ENCODE assay signal across 22 mouse cellular contexts in genomic region chr16:75893470-75893869, GRCm38 (mm10).
A peak's percentile ranks its signal among the peaks of the same experiment; 100 is the strongest.
DNase-seq lines count a peak whose midpoint lies in the region; ATAC-seq and TF ChIP-seq lines count a peak whose summit lies in the region.
"Had no signal": no experiment of that assay in that cellular context is flagged by ENCODE, and none has a peak within 500 bp of the region (broad histone marks: within the 10 kb centered on the region; RNA-seq: fewer than 3 reads in every experiment).

No protein-coding gene starts in this region.

- intact Hi-C loops in heart, postnatal 10 days (cut with DNase I), result no loop called here

- 15% methylated on average over 1 of the region's 1 CpGs for WGBS in liver, embryonic 13.5 days (ENCODE audit: insufficient replicate concordance)
- 33% methylated on average over 1 of the region's 1 CpGs for WGBS in liver, embryonic 16.5 days (ENCODE audit: insufficient replicate concordance)
- 96% methylated on average over 1 of the region's 1 CpGs for WGBS in thymus, adult 2 months

- no peak overlapping the region for H3K4me2 ChIP-seq in liver, embryonic 13.5 days
- H3K4me2 ChIP-seq in liver, embryonic 16.5 days (ENCODE audit: low read depth, low read length), result no peak overlapping the region
- H3K4me2 ChIP-seq: embryonic facial prominence, embryonic 12.5 days; embryonic facial prominence, embryonic 15.5 days; heart, embryonic 13.5 days; hindbrain, embryonic 12.5 days; hindbrain, embryonic 15.5 days had no signal

- H3K27ac ChIP-seq in liver, embryonic 13.5 days, result no peak overlapping the region; the same call in 1 of the 2 replicates
- H3K27ac ChIP-seq in liver, embryonic 16.5 days (ENCODE audit: low read length), result no peak overlapping the region
- no peak overlapping the region for H3K27ac ChIP-seq in thymus, adult 2 months (ENCODE audit: control insufficient read depth, insufficient read depth, low read length)
- H3K27ac ChIP-seq: embryonic facial prominence, embryonic 12.5 days; embryonic facial prominence, embryonic 15.5 days; heart, adult 2 months; heart, embryonic 10.5 days; heart, embryonic 13.5 days; hindbrain, embryonic 12.5 days; hindbrain, embryonic 15.5 days had no signal

- H3K4me3 ChIP-seq in liver, embryonic 13.5 days (replicated peaks), result no peak overlapping the region
- H3K4me3 ChIP-seq in liver, embryonic 16.5 days (ENCODE audit: low read depth, low read length), result no peak overlapping the region
- H3K4me3 ChIP-seq in thymus, adult 2 months (ENCODE audit: control insufficient read depth, insufficient read depth, low read length), result no peak overlapping the region
- H3K4me3 ChIP-seq: embryonic facial prominence, embryonic 12.5 days; embryonic facial prominence, embryonic 15.5 days; heart, adult 2 months; heart, embryonic 10.5 days; heart, embryonic 13.5 days; hindbrain, embryonic 12.5 days; hindbrain, embryonic 15.5 days had no signal

- no peak for TF ChIP-seq POLR2A in thymus, adult 2 months (IDR thresholded peaks at IDR 0.05; ENCODE audit: control insufficient read depth, extremely low read depth, insufficient read depth, low read length, poor library complexity)

- peak; percentile 42 for DNase-seq in liver
- peak; percentile 43 for DNase-seq in liver, embryonic 13.5 days
- no peak for DNase-seq in thymus, adult 2 months
- DNase-seq in heart, postnatal 10 days, result no peak
- no peak for DNase-seq in kidney, adult 9 months
- DNase-seq: adrenal gland, postnatal 10 days; cerebellum, adult 11 months; cerebellum, adult 2 months; cerebellum, adult 9-11 months; cerebellum, postnatal 25 days; gastrocnemius, postnatal 10 days; gastrocnemius, postnatal 36 days; heart, adult 2 months had no signal

- H3K9me3 ChIP-seq in liver, embryonic 13.5 days (replicated peaks), result no peaks in the 10 kb centered on the region
- H3K9me3 ChIP-seq in liver, embryonic 16.5 days (replicated peaks; ENCODE audit: control insufficient read depth, low read length), result no peaks in the 10 kb centered on the region
- H3K9me3 ChIP-seq: embryonic facial prominence, embryonic 12.5 days; embryonic facial prominence, embryonic 15.5 days; heart, embryonic 10.5 days; heart, embryonic 13.5 days; hindbrain, embryonic 12.5 days; hindbrain, embryonic 15.5 days had no signal

- no peak overlapping the region for H3K9ac ChIP-seq in liver, embryonic 13.5 days
- H3K9ac ChIP-seq in liver, embryonic 16.5 days (ENCODE audit: low read depth, low read length), result no peak overlapping the region
- H3K9ac ChIP-seq: embryonic facial prominence, embryonic 12.5 days; embryonic facial prominence, embryonic 15.5 days; heart, embryonic 13.5 days; hindbrain, embryonic 12.5 days; hindbrain, embryonic 15.5 days had no signal

- no peak for TF ChIP-seq CTCF in thymus, adult 2 months (IDR thresholded peaks at IDR 0.05; ENCODE audit: borderline replicate concordance, control insufficient read depth, extremely low read depth, insufficient read depth, low read length, poor library complexity)

- H3K27me3 ChIP-seq in liver, embryonic 13.5 days, result no peaks in the 10 kb centered on the region
- no peaks in the 10 kb centered on the region for H3K27me3 ChIP-seq in liver, embryonic 16.5 days (ENCODE audit: control insufficient read depth, insufficient read depth, low read depth, low read length)
- H3K27me3 ChIP-seq in thymus, adult 2 months (ENCODE audit: control insufficient read depth, insufficient read depth, low read length), result no peaks in the 10 kb centered on the region
- H3K27me3 ChIP-seq: embryonic facial prominence, embryonic 12.5 days; embryonic facial prominence, embryonic 15.5 days; heart, embryonic 13.5 days; hindbrain, embryonic 12.5 days; hindbrain, embryonic 15.5 days had no signal

- peaks cover 27% of the 10 kb centered on the region for H3K4me1 ChIP-seq in liver, embryonic 13.5 days (replicated peaks)
- H3K4me1 ChIP-seq in liver, embryonic 16.5 days (ENCODE audit: control insufficient read depth, low read depth, low read length), result peaks cover 2% of the 10 kb centered on the region; the same call in 1 of the 2 replicates
- H3K4me1 ChIP-seq in thymus, adult 2 months (replicated peaks; ENCODE audit: control insufficient read depth, insufficient read depth, low read length), result no peaks in the 10 kb centered on the region
- H3K4me1 ChIP-seq: embryonic facial prominence, embryonic 12.5 days; embryonic facial prominence, embryonic 15.5 days; heart, embryonic 10.5 days; heart, embryonic 13.5 days; hindbrain, embryonic 12.5 days; hindbrain, embryonic 15.5 days had no signal

- peak; percentile 92 for ATAC-seq in liver, embryonic 13.5 days (ENCODE audit: low read depth)
- ATAC-seq in liver, embryonic 16.5 days (ENCODE audit: low read depth), result peak; percentile 68
- peak; percentile 67 for ATAC-seq in megakaryocyte-erythroid progenitor cell, adult 5-6 weeks (replicated peaks; ENCODE audit: low FRiP score, low TSS enrichment, poor library complexity, severe bottlenecking)
- ATAC-seq: forebrain, embryonic 16.5 days had no signal

- no peaks in the 10 kb centered on the region for H3K36me3 ChIP-seq in liver, embryonic 13.5 days
- H3K36me3 ChIP-seq in liver, embryonic 16.5 days (ENCODE audit: control insufficient read depth, insufficient read depth), result no peaks in the 10 kb centered on the region
- no peaks in the 10 kb centered on the region for H3K36me3 ChIP-seq in thymus, adult 2 months (ENCODE audit: control insufficient read depth, insufficient read depth, low read length)
- H3K36me3 ChIP-seq: embryonic facial prominence, embryonic 12.5 days; embryonic facial prominence, embryonic 15.5 days; heart, embryonic 10.5 days; heart, embryonic 13.5 days; hindbrain, embryonic 12.5 days; hindbrain, embryonic 15.5 days had no signal

Comparison
In these comparisons a context has a peak if more than half of its experiments do, and no peak if none do; other contexts are left out.
1. DNase-seq: peak in liver (single experiment) and liver, embryonic 13.5 days (single experiment); none in thymus, adult 2 months (single experiment), heart, postnatal 10 days (0 of 2) and kidney, adult 9 months (single experiment).
2. Peak in every context shown above with its lines, with median percentiles within 50 percentile points of each other: ATAC-seq.